Mouse (Mus musculus): Measurements from ENCODE around the gene Gnptab.
A peak's percentile ranks its signal among the peaks of the same experiment; 100 is the strongest.

The Gnptab gene

DNA sequence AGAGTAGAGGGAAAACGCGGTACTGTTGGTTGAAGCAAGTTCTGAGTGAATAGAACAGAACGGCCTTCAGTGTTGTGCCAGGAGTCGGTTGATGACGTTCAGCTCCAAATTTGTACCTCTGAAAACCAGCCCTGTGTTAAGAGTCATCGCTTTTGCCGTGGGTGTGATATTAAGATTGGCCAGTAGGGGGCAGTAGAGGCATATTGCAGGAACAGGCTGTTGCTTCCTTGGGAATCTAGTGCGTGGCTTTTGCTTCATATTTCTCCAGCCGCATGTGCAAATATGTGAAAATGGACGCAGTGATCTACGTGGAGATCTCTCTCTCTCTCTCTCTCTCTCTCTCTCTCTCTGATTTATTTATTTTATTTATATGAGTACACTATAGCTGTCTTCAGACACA is 2.2 kb upstream of the Gnptab start:
- DNase-seq (ENCODE audit: inconsistent age in 2 of 2, low spot score in 1 of 2) = peak; percentile 93 to 98

DNA sequence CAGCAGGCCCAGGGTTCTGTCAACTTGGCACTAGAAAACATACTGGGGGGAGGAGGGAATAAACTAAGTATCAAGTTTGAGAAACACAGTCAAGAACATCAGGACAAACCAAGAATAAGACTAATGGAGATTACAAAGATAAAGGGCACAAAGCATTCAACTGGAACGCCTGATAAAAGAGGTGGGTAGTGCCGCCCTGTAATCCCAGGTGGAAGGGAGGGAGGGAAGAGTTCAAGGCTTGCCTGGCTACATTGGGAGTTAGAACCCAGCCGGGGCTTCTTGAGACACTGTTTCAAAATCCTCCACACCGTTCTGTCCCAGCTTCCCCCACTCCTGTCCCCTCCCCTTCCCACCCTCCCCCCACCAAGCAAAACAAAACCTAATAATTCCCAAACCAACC is 1.3 kb upstream of the Gnptab start:
- DNase-seq (ENCODE audit: inconsistent age in 2 of 2, low spot score in 1 of 2) = peak in 1 of 2 experiments; percentile 22

DNA sequence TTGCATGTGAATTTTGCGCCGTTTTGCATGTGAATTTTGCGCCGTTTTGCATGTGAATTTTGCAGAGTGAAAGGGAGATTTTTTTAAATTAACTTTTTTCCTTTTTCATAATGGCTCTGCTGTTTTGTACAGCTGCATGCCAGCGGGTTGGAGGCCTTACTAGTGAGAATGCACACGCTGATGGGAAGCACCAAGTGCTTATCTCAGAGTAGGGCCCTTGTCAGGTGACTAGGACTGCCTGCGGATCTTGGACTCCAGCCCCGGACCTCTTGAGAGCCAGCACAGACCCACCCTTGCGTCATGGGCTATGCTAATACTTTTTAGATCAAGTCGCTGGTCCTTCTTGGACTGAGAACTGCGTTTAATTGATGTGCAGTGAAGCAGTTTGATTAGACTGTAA is 1.1 kb downstream of the Gnptab start:
- DNase-seq (ENCODE audit: inconsistent age in 2 of 2, low spot score in 1 of 2) = peak; percentile 51 to 75

DNA sequence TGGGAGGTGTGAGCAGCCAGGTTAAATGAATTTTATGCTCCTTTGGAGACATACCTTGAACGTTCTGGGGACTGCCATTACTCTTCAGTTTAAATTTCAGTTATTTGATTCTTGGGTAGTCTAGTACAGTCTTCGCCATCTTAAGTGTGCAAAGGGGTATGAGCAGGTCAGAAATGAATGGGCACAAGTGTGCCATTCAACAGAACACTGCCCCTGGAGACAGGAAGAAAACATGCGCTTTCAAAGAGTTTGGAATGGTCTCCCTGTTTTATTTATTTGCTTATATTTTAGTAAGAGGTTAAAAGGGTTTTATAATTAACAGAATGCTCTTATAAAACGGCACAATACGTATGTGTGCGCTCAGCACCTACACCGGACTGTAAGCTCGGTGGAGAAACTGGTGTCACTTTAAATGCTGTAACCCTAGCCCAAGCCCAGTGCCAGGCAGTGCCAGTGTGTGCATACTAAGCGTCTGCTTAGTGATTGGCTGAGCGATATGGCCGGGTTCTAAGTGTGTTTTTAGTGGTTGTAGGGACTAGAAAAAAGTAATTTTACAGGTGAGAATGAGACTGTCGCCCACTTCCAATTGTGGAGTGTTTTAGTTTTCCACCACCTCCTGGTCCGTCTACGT is 1.6 kb downstream of the Gnptab start:
- peak in 1 of 2 experiments; percentile 48 for DNase-seq (ENCODE audit: inconsistent age in 2 of 2, low spot score in 1 of 2)

DNA sequence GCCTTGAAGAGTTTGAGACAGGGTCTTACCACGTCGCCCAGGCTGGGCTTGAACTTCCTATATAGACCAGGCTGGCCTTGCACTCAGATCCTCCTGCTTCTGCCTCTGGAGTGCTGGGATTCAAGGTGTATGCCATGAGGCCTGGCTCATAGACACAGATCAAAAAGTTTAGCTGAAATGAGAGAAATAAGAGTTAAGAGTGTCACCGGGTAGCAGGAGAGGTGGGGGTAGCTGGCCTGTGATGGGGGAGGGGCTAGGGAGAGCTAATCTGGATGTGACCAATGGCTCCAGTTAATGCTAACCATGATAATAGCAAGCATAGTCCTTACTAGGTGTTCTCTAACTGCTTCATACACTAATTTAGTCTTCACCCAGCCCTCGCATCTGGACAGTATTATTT is 2.4 kb downstream of the Gnptab start:
- DNase-seq (ENCODE audit: inconsistent age in 2 of 2, low spot score in 1 of 2) = no peak

DNA sequence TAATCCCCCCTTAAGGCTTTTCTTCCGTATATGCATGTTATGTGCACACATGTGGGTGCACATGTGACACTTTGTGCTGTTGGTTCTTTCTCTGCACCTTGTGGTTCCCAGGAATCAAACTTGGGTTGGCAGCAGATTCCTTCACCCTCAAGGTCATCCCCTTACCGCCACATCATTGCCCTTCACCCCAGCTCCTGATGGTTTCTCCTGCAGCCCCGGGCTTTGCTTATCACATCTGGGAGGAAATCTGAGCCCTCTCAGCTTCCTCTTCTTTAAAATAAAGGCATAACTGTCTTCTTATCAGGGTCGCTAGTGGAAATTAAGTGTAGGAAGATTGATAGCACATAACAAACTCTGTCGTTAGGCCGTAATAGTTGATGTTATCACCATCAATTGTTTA is 3.1 kb downstream of the Gnptab start:
- peak in 1 of 2 experiments; percentile 54 for DNase-seq (ENCODE audit: inconsistent age in 2 of 2, low spot score in 1 of 2)

DNA sequence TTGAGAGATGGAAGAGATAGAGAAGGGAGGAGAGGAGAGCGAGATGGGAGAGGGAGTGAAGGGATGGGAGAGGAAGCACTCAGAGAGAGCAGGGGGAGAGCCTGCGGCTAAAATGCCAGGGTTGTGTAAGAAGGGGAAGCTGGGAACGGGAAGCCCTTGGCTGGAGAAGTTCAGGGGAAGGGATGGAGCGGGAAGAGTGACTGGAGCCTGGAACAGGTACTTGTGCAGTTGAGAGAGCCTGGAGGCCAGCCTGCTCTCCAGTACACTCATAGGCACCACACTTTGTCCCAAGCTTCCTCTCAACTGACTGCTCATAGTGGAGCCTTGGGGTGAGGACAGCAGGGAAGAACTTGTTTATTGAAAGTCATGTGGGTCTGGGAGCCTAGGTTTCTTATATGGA is 4.5 kb downstream of the Gnptab start:
- DNase-seq (ENCODE audit: inconsistent age in 2 of 2, low spot score in 1 of 2) = no peak

DNA sequence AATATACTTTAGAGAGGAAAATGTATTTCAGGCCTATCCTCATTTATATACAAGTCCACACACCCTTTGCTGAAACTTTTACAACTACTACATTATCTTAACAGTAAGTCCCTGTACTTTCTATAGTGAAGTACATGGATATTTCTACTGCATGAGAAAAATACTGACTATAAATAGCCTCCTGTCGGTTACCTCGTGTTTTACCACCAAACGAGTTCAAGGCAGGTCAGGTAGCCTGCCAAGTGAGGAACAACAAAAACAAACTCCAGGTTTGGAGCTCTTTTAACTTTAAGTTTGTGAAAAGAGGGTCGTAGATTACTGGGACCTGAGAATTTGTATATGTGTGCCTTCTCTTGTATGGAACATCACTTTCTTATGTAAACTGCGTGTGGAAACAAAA is 5.1 kb downstream of the Gnptab start:
- no peak for DNase-seq (ENCODE audit: inconsistent age in 2 of 2, low spot score in 1 of 2)

DNA sequence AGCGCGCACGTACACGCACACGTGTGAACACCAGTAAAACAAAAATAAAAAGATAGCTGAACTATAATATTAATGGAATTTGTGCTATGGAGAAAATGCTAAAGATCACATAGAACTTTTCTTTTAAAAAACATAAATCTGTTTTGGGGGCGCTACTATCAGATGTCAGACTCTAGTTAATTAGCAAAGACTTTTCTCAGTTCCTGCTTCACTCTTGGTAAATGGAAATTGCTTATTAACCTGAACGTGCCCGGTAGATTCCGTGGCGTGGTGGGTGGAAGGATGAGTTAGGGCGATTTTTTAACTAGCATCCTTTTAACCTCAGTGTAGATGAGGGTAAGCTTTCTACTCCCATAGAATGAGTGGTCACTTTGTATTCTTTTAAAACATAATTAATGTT is 6.4 kb downstream of the Gnptab start:
- no peak for DNase-seq (ENCODE audit: inconsistent age in 2 of 2, low spot score in 1 of 2)

DNA sequence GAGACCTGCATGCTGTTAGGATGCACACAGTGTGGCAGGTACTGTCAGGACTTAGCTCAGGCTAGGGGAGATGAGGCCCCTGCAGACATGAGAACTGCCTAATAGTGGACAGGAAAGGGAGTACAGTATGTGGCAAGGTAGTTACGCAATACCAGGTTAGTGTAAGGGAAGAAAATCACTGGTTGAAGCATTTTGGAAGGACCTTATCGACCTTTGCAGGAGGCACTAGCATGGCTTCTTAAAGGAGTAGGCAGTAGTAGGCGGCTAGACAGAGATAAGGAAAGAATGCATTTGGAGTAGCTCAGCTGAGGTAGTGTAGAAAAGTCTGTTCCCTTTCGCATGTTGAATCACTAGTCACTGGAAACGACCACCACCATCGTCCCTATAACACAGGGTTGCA is 6.8 kb downstream of the Gnptab start:
- no peak for DNase-seq (ENCODE audit: inconsistent age in 2 of 2, low spot score in 1 of 2)

DNA sequence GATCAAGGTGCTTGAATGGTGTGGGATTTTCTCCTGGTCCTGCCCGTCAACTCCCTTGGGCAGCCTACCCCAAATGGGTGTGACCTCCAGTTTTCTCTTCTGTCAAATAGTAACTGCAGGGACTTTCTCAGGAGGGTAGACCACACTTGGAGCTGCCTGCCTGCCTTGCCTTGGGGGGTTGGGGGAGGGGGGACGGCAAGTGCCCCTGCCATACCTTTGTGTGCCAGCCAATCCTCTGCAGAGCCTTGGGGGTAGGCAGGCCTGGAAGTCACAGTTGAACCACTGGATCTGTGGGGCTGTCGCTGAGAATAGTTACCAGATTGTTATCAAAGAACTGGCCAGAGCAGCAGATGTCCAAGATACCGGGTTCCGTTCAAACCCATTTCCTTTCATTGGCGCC is 7.3 kb downstream of the Gnptab start:
- no peak for DNase-seq (ENCODE audit: inconsistent age in 2 of 2, low spot score in 1 of 2)

DNA sequence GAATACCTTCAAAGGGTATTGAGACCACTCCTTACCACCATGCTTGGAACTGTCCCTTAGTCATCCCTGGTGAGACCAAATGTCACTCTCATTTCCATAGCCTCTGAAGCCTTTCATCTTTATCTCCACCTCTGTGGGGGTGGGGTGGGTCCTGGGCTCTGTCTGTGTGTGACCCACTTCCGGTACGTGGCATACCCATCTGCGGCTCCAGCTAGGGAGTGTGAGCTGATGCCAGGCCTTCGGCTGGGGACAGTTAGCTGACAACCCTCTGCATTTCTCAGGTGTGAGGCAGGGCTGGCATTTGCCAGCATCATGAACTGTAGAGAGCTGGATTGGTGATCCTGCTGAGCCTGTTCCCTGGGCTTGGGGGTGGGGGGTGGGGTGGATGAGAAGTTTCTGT is 10.6 kb downstream of the Gnptab start:
- peak in 1 of 2 experiments; percentile 53 for DNase-seq (ENCODE audit: inconsistent age in 2 of 2, low spot score in 1 of 2)

DNA sequence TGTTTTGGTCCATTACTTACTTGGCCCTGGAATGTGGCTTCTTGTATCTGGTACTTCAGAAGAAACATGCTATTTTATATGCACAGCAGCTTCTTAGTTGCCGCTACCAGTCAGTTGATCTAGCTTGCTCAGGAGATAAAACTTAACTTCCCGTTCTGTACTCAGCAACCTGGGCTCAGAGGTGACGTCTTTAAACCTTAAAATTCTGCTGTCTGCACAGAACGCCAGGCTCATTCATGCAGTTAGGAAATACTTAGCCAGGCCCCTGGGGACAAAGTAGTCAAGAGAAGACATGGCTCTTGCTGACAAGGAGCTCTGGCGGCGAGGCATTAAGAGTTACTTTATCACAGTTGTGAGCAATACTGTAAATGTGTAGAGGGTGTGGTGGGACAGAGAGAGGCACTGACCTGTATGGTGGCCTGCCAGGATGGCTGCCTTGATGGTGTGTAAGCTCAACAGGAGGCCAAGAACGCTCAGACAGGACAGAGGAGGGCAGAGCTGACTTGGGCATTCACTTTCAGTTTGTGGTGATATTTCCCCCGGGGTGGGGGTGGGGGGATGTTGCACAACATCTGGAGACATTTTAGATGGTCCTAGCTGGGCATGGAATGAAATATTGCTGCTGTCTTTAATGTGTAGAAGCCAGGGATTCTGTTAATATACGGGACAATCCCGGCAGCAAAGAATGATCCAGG is 11.3 kb downstream of the Gnptab start:
- peak in 1 of 2 experiments; percentile 70 for DNase-seq (ENCODE audit: inconsistent age in 2 of 2, low spot score in 1 of 2)

DNA sequence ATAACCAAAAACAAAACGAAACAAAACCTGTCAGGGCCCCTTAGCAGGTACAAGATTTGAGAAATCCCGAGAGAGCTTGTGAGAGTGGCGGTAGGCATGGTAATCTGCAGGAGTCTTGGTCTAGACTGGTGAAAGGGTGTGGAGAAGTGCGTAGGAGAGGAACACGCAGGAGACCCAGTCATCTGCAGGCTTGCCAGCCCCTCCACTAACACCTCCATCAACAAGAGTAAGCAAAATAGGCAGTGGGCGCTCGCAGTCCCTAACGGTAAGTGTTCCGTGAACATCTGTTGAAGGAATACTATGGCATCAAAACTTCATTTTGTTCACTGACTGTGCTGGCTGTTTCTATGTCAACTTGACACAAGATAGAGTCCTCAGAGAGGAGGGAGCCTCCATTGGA is 12.6 kb downstream of the Gnptab start:
- no peak for DNase-seq (ENCODE audit: inconsistent age in 2 of 2, low spot score in 1 of 2)

DNA sequence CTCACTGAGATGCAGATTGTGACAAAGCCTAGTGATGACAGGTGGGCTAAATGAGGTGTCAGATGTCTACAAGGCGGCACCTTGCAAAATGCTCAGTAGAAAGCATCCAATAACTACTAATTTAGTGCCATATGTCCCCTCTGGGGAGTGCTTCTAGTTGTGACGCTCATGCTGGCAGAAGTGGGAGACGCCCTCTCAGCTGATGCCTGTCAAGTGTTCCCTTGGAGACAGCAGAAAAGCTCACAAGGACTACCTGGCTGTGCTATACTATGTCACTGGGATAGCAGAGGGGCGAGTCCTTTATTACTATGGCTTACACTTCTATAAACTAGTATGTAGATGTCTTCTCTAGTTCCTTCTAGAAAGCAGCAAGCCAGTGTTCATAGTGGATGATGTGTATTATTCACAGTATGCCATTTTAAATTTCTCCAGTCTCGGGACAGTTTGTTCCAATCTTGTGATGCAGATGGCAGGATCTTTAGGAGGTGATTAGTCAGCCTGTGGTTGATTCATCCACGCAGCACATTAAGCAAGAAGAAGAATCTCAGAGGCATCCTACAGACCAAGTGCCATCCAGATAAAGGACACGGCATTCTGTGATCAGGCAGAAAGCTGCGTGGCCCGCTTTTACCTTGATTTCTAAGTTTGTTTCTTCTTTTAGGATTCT is 13.4 kb downstream of the Gnptab start:
- DNase-seq (ENCODE audit: inconsistent age in 2 of 2, low spot score in 1 of 2) = no peak

DNA sequence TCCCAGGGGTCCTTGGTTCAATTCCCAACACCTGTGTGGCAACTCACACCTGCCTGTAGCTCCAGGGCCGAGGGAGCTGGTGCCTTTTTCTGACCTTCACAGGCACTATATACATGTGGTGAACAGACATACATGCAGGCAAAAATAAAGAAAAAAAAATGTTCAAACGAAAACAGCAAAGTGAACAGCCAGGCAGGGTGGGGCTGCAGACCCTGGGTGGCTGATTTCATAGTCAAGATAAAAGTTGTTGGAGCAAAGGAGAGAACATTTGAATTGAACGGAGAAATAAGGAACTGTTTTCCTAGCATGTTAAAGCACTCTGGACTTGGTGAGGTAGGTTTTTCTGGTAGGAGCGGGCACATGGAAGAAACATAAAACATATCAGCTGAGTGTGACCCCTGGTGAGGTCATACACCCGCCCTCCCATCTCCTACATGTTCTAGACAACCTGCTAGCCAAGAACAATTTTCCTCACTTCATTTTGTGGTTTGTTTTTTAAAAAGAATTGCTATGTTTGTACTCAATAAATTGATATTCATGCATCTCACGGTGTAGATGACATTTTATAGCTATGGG is 19.8 kb downstream of the Gnptab start:
- DNase-seq (ENCODE audit: inconsistent age in 2 of 2, low spot score in 1 of 2) = no peak

DNA sequence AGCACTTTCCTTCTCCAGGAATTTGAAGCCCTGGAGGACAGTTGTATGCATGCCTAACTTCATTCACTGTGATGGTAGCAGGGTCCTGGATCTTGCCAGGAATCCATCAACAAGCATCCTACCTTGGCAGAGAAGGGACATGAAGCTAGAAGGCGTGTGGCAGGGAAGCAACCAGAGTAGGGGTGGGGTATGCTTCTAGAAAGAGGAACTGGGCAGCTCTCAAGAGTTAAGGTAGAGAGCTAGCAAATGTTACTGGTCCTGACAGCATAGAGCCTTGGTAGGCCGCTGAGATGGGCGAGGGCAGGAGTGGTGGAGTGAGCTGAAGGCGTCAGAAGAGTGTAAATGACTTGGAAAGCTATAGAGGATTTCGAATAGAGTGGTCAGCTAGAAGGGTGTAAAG is 20.3 kb downstream of the Gnptab start:
- DNase-seq (ENCODE audit: inconsistent age in 2 of 2, low spot score in 1 of 2) = no peak

DNA sequence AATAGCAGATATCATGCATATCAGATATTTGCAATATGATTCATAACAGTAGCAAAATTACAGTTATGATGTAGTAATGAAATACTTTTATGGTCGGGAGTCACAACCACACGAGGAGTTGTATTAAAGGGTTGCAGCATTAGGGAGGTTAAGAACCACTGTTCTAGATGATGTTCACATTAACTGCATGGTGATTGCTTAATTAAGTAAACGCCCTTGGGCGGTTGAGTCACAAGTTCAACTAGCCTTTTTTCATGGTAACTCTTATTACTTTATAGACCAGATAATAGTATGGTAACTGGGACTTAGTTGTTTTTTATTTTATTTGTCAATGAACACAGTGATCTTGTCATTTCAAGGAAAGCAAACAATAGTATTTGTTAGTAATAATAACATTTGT is 24.1 kb downstream of the Gnptab start:
- peak in 1 of 2 experiments; percentile 47 for DNase-seq (ENCODE audit: inconsistent age in 2 of 2, low spot score in 1 of 2)

DNA sequence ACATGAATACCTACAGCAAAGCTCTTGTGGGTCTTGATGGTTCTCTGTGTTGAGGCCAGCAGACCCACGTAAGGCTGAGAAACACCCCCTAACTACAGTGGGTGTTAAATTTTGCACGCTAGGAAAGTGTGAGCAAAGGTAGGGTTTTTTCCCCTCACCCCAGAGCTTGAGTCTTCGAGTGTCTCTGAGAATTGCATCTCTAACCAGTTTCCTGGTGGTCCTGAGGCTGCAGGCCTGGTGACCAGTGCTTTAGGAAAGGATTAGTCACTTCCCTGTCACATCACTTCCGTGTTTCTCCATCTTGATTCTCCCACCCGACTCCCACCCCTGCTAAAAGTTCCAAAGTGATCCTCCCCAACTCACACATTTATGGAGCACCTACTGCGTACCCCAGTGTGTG is 25.3 kb downstream of the Gnptab start:
- no peak for DNase-seq (ENCODE audit: inconsistent age in 2 of 2, low spot score in 1 of 2)

DNA sequence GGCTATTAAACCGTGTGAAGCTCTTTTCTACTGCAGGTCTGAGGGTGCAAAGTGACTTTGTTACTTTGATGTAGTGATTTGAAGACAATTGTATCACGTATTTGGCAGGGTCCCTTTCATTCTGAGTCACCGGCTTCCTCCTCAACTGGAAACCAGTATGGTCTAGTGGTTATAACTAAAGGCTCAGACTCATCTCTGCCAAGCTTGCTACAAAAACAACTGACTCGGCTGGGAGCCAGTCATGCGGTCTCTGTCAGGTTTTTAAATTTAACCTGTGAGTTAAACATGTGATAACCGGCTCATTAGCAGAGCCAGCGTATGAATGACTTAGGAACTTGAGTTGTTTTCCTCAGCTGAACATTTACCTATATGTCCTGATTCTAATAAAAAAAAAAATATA is 26.9 kb downstream of the Gnptab start:
- peak in 1 of 2 experiments; percentile 55 for DNase-seq (ENCODE audit: inconsistent age in 2 of 2, low spot score in 1 of 2)

DNA sequence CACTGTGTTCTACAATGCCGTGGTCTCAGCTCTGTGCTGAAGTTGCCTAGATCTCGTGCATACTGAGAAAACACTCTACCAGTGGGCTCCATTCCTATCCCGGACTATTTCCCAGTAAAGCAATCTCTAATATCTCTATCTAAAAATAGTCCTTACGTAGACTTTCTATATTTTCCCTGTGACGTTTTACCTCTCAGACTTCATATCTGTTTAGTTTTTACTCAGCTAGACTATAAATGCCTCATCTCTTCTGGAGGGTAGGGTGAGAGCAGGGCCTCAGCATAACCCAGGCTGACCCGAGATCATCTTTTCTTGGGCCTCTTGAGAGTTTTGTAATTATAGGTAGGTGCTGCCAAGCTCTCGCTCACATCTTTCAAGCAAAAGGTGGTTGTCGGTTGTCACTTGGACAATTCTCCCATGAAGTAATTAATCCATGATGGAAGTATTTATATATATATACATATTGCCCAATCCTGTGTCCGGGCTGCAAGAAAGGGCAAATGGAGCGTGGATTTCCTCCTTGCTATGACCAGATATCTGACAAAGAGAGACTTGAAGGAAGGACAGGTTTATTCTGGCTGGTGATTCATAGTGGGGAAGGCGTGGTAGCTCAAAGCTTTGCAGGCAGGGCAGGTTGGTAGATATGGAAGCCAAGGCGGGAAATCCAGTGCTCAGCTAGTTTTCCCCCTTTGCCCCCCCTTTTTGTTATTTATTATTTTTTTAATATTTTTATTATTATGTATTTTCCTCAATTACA is 29.1 kb downstream of the Gnptab start:
- DNase-seq (ENCODE audit: inconsistent age in 2 of 2, low spot score in 1 of 2) = no peak
